Mouse (Mus musculus) brain, embryonic 14.5 days (tissue): ENCODE results near the gene Tpr.

Source experiments
- CTCF ChIP-seq: fragments of 200-500 bp; IDR thresholded peaks from 2 replicates; pipeline ENCODE4 v1.5.1; 2012; ENCODE audit warnings: inconsistent platforms, mild to moderate bottlenecking, moderate library complexity, borderline replicate concordance; ENCODE audit not compliant: insufficient read depth, insufficient read length; ENCODE audit errors: extremely low read depth
- POLR2A ChIP-seq: fragments of 200-500 bp; IDR thresholded peaks from 2 replicates; pipeline ENCODE4 v1.6.1; 2012; ENCODE audit warnings: mild to moderate bottlenecking, inconsistent platforms, borderline replicate concordance; ENCODE audit not compliant: poor library complexity, insufficient read depth, insufficient read length, severe bottlenecking; ENCODE audit errors: extremely low read depth

DNA sequence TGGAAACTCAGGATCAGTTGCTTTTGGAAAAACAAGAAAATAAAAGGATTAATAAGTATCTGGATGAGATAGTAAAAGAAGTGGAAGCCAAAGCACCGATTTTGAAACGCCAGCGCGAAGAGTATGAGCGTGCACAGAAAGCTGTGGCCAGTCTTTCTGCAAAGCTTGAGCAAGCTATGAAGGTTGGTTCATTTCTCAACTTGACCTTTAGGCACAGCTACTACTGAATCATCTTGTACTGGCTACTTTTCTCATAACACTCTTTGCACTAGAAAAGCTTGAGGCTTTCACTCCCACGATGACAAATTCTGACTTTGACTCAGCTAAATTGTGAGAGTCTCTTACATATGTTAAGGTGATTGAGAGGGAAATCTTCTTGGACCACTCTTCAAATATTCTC lies 17.4 kb downstream of the Tpr start:
- no peak for TF ChIP-seq POLR2A
- TF ChIP-seq CTCF = no peak
